Mouse (Mus musculus) layer of hippocampus, postnatal 14 days (tissue): ENCODE measurements around the gene Zbed4. TPM values are rescaled to one million over a fixed set of nuclear protein-coding genes. Genes with fewer than 3 reads are reported as not detected.
"Not testable (repeated sequence)": the region's sequence is repeated elsewhere in the genome, so short reads cannot be mapped to it uniquely, and the experiment has no call there.

Source experiments
- DNase-seq, 2 experiments: peaks; one replicate each; pipeline ENCODE4 v3.0.0; 2021 to 2022; ENCODE audit warnings: low spot score in 2 of 2, mixed read lengths in 1 of 2
- total RNA-seq, 2 experiments: library from RNA; stranded (reverse); gene quantifications; 2 replicates each; pipeline ENCODE4 v1.2.3; 2021

Zbed4 gene
- total RNA-seq, 2 experiments from 2014 or later, result 12.9 to 13.5 TPM

- no peak for DNase-seq
Observed at GRCm38 (mm10) chr15:88736166-88736565, 15.3 kb upstream of the Zbed4 start.

- no peak for DNase-seq
Observed at GRCm38 (mm10) chr15:88738466-88738865, 13.0 kb upstream of the Zbed4 start.

DNA sequence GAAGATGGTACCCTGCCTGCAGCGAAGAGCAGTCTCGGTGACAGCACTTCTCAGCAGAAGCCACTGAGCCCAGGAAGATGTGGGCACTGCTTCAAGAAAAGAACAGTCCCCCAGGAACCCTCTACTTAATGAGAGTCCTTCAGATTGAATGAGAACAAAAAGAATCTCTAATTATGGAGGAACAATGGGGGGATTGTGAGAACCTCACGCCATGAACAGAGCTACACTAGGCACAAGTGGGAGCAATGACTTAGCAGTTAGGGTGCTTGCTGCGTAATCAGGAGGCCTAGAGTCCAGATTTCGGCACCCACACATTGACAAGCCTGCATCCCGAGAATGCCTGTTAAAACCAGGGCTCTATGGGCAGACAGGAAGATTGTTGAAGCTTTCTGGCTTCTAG is 10.1 kb upstream of the Zbed4 start:
- DNase-seq, result no peak

GRCm38 (mm10) chr15:88743371-88743770 is 8.1 kb upstream of the Zbed4 start:
- not testable (repeated sequence) for DNase-seq

GRCm38 (mm10) chr15:88745347-88745746 is 6.1 kb upstream of the Zbed4 start:
- DNase-seq, result no peak

GRCm38 (mm10) chr15:88745926-88746325 is 5.5 kb upstream of the Zbed4 start:
- DNase-seq, result no peak

GRCm38 (mm10) chr15:88749617-88750016 is 1.8 kb upstream of the Zbed4 start:
- DNase-seq, result not testable (repeated sequence)

GRCm38 (mm10) chr15:88750032-88750431 is 1.4 kb upstream of the Zbed4 start:
- DNase-seq, result no peak

- DNase-seq, result peak; percentile 97 to 99
Observed at GRCm38 (mm10) chr15:88750677-88751563, 540 bp upstream of the Zbed4 start.

- DNase-seq, result no peak
Observed at GRCm38 (mm10) chr15:88752403-88752733, 908 bp downstream of the Zbed4 start.

GRCm38 (mm10) chr15:88754896-88755295 is 3.4 kb downstream of the Zbed4 start:
- no peak for DNase-seq

- DNase-seq, result no peak
Observed at GRCm38 (mm10) chr15:88755761-88756160, 4.3 kb downstream of the Zbed4 start.

- DNase-seq, result no peak
Observed at GRCm38 (mm10) chr15:88758061-88758460, 6.6 kb downstream of the Zbed4 start.

DNA sequence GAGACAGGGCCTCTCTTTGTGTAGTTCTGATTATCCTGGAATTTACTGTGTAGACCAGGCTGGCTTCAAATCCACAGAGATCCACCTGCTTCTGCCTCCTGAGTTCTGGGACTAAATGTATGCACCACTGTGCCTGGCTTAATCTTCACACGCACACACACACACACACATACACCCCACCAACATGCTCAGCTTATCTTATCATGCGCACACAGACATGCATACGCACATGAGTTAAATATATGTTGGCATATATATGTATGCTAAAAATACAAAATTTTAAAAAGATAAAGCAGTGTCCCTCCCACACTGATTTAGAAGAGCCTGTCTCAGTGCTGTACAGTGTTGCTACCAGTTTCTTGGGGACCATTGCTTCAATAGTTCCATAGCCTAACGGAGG is 10.1 kb downstream of the Zbed4 start:
- DNase-seq, result no peak

GRCm38 (mm10) chr15:88766139-88766538 is 14.7 kb downstream of the Zbed4 start:
- not testable (repeated sequence) for DNase-seq

DNA sequence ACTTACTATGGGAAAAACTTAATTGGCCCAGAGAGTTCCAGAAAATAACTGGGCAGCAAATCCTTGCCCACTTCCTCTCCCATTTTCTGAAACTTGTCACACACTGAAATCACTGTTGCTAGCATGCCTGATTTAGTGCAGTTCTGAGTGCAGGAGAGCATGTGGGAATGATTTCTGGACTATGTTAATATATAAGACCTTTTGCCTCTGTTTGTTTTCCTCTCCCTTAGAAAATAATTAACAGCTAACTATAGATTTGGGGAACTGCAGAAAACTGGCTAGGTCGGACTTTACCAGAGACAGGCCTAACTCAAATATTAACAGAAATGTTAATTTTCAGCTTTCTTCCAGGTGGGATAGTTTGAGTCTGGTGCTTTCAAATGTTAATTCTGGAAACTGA is 17.1 kb downstream of the Zbed4 start:
- no peak for DNase-seq

DNA sequence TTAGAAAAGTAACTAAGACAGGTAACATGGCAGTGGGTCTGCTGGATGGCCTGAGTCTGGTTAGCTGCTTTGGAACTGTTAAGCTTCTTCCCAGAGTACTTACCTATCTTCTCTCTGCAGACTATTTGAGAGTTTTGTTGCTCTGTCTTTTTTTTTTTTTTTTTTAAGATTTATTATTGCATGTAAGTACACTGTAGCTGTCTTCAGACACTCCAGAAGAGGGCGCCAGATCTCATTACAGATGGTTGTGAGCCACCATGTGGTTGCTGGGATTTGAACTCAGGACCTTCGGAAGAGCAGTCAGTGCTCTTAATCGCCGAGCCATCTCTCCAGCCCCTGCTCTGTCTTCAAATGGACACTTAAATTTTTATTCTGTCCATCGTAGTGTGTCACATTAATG is 23.2 kb downstream of the Zbed4 start:
- DNase-seq, result not testable (repeated sequence)

DNA sequence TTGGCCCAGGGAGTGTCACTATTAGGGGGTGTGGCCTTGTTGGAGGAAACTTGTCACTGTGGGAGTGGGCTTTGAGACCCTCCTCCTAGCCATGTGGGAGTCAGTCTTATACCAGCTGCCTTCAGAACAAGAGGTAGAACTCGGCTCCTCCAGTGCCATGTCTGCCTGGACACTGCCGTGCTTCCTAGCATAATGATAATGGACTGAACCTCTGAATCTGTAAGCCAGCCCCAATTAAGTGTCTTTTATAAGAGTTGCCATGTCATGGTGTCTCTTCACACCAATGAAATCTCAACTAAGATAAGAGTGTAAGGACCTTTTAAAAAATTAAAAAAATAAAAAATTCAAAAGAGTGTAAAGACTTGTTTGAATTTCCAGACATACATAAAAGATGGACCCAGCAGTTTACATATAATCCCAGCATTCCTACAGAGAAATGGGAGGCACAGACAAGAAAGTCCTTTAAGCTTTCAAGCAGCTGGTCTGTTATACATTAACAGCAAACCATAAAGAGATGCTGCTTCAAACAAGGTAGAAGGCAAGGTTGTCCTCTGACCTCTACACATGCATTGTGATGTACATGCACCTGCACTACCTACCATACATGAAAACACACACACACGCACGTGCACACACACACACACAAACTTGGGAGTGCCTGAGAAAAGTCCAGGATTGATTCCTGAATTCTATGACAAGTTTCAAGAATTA is 40.8 kb downstream of the Zbed4 start:
- DNase-seq, result no peak

GRCm38 (mm10) chr15:88794729-88795128 is 43.3 kb downstream of the Zbed4 start:
- DNase-seq, result not testable (repeated sequence)

- no peak for DNase-seq
Observed at GRCm38 (mm10) chr15:88799950-88800371, 48.5 kb downstream of the Zbed4 start.

DNA sequence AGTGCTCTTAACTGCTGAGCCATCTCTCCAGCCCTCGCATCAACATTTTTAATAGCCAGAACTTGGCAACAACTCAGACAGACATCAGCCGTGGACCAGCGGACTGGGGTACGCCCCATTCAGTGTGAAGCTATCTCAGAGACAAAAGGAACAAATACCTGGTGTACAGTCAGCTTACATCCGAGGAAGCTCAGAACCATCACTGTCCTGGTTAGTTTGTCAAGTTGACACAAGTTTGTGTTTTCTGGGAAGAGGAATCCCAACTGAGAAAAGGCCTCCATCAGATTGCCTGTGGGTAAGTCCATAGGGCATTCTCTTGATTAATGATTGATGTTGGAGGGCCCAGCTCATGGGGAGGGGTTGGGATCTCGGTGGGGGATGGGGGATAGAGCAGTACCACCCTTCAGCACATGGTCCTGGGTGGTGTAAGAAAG is 49.5 kb downstream of the Zbed4 start:
- DNase-seq, result no peak

DNA sequence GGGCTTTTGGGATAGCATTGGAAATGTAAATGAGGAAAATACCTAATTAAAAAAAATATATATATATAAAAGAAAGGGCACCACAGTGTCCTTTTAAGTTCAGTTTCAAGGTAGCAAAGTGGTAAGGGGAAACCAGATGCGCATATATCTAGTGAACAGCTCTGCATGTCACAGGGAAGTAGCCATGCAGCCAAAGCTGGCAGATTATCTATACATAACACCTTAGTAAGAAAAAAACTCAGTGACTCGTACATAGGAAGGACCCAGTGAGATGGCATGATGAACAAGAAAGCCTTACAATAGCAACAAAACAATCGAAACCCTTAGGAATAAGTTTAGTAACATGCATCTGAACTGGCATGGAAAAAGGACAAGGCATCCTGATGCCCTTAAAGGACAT is 50.4 kb downstream of the Zbed4 start:
- DNase-seq, result no peak
